Mouse (Mus musculus) gastrocnemius, postnatal 10 days (tissue): ENCODE results near the gene Osbpl8. TPM values are rescaled to one million over a fixed set of nuclear protein-coding genes. Genes with fewer than 3 reads are reported as not detected.

ENCODE experiments used
- DNase-seq: peaks from one replicate; pipeline ENCODE4 v3.0.0; 2021; ENCODE audit warnings: mixed read lengths
- total RNA-seq, 2 experiments: library from RNA; stranded (reverse); gene quantifications; 2 replicates each; pipeline ENCODE4 v1.2.3; 2021

The Osbpl8 gene
- total RNA-seq, 2 experiments from 2014 or later: 17.5 to 20.2 TPM

- no peak for DNase-seq
These were observed 150.3 kb downstream of the Osbpl8 start for GRCm38 (mm10) chr10:111314636-111315395.

- no peak for DNase-seq
These were observed 151.4 kb downstream of the Osbpl8 start for GRCm38 (mm10) chr10:111315940-111316339.

- no peak for DNase-seq
These were observed 153.5 kb downstream of the Osbpl8 start for GRCm38 (mm10) chr10:111318021-111318420.

- DNase-seq: no peak
These were observed 154.4 kb downstream of the Osbpl8 start for GRCm38 (mm10) chr10:111318805-111319500.

GRCm38 (mm10) chr10:111320579-111320978 is 156.0 kb downstream of the Osbpl8 start:
- no peak for DNase-seq

GRCm38 (mm10) chr10:111327957-111328356 is 163.4 kb downstream of the Osbpl8 start:
- no peak for DNase-seq

- DNase-seq: peak; percentile 14
These were observed 164.8 kb downstream of the Osbpl8 start for GRCm38 (mm10) chr10:111329326-111329725.

- DNase-seq: no peak
These were observed 170.3 kb downstream of the Osbpl8 start for GRCm38 (mm10) chr10:111334902-111335301.

- DNase-seq: no peak
These were observed 171.2 kb downstream of the Osbpl8 start for GRCm38 (mm10) chr10:111335517-111336352.

GRCm38 (mm10) chr10:111336353-111336713 is 171.8 kb downstream of the Osbpl8 start:
- DNase-seq: no peak

GRCm38 (mm10) chr10:111339296-111339695 is 174.7 kb downstream of the Osbpl8 start:
- no peak for DNase-seq

- DNase-seq: no peak
These were observed 177.2 kb downstream of the Osbpl8 start for GRCm38 (mm10) chr10:111341761-111342160.

GRCm38 (mm10) chr10:111343555-111343954 is 179.0 kb downstream of the Osbpl8 start:
- DNase-seq: no peak

Other genes with a start within 250 kb of the Osbpl8 start
- gene Csrp2, start 245.0 kb upstream of the Osbpl8 start, total RNA-seq: 10 to 100 TPM; 39.6 to 43.8 TPM
- gene Zdhhc17, start 154.6 kb upstream of the Osbpl8 start, total RNA-seq: 10 to 100 TPM; 22.4 to 29.1 TPM
- 1 to 10 TPM; 2.2 to 2.7 TPM for gene Bbs10, start 133.9 kb downstream of the Osbpl8 start, total RNA-seq